Mouse (Mus musculus): ENCODE results near the gene Rpl41.

DNA sequence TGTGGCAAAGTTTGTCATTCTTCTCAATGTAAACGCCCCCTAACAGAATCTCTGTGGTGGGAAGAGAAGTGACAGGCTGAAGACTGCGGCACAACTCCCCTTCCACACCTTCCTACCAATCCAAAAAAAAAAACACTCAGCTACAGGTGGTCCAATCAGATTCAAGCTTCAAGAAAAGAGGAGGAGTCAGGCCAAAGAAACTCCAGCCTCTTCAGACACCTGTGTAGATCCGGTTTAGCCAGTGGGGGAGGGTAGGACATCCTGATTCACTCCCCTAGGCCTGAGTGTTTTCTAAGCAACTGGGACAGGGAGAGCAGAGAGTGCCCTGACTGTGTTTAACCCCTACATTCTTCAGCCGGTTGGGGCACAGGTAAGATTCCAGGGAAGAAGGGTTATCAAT is 35.3 kb upstream of the Rpl41 start:
- no peak for TF ChIP-seq CTCF (IDR thresholded peaks at IDR 0.05; ENCODE audit: extremely low read depth, insufficient read depth, insufficient read length, insufficient replicate concordance)
- TF ChIP-seq POLR2A (IDR thresholded peaks at IDR 0.05; ENCODE audit: low read depth, low read length) = no peak

Measured in spleen, adult 2 months (tissue).